Mouse (Mus musculus) intestine, postnatal 0 days (tissue): ENCODE measurements around the gene Cd151. TPM values are rescaled to one million over a fixed set of nuclear protein-coding genes. Genes with fewer than 3 reads are reported as not detected.
A peak's percentile ranks its signal among the peaks of the same experiment; 100 is the strongest.

ENCODE experiments used
- ATAC-seq: fragments of 200-750 bp; cut with Nextera tagmentation; 2 replicates; pipeline ENCODE4 v1.8.0; 2017; ENCODE audit warnings: mild to moderate bottlenecking, moderate TSS enrichment, moderate library complexity
- H3K27ac ChIP-seq: fragments of 300-500 bp; sonication (generic); 2 replicates; pipeline ENCODE4 v1.5.1; 2014; ENCODE audit warnings: mild to moderate bottlenecking, low read depth, low read length, moderate library complexity
- H3K27me3 ChIP-seq: fragments of 300-500 bp; sonication (generic); replicated peaks from 2 replicates; pipeline ENCODE4 v1.6.1; 2014; ENCODE audit warnings: low read length, mixed read lengths; ENCODE audit not compliant: control insufficient read depth, insufficient read depth
- H3K36me3 ChIP-seq: fragments of 300-500 bp; sonication (generic); 2 replicates; pipeline ENCODE4 v1.6.1; 2014; ENCODE audit warnings: mild to moderate bottlenecking, moderate library complexity; ENCODE audit not compliant: control insufficient read depth, insufficient read depth
- H3K4me1 ChIP-seq: fragments of 300-500 bp; sonication (generic); replicated peaks from 2 replicates; pipeline ENCODE4 v1.6.1; 2014; ENCODE audit warnings: antibody characterized with exemption, low read length, mixed read lengths; ENCODE audit not compliant: control insufficient read depth, insufficient read depth
- H3K4me2 ChIP-seq: fragments of 300-500 bp; sonication (generic); replicated peaks from 2 replicates; pipeline ENCODE4 v1.6.1; 2014; ENCODE audit warnings: low read depth, mild to moderate bottlenecking, moderate library complexity
- H3K4me3 ChIP-seq: fragments of 300-500 bp; sonication (generic); 2 replicates; pipeline ENCODE4 v1.5.1; 2014; ENCODE audit warnings: low read depth, low read length
- H3K9ac ChIP-seq: fragments of 300-500 bp; sonication (generic); 2 replicates; pipeline ENCODE4 v1.6.1; 2014; ENCODE audit warnings: mild to moderate bottlenecking, low read depth, low read length
- H3K9me3 ChIP-seq: fragments of 300-500 bp; sonication (generic); 2 replicates; pipeline ENCODE4 v1.6.1; 2016; ENCODE audit warnings: mixed run types; ENCODE audit not compliant: control insufficient read depth
- CTCF ChIP-seq: sonication (generic); IDR thresholded peaks from 2 replicates; pipeline ENCODE4 v1.5.1; 2016; ENCODE audit warnings: low read depth, mild to moderate bottlenecking, control low read depth, antibody characterized with exemption, moderate library complexity
- WGBS: fragments of 180-500 bp; shearing (Covaris S2); extraction: QIAGEN DNeasy Blood & Tissue Kit; methylation state at CpG from one replicate; pipeline ENCODE4 v1.1.7; 2014; 5-methylcytosine and 5-hydroxymethylcytosine counted together
- polyA plus RNA-seq: library from polyadenylated mRNA; unstranded; fragments of >200 nt; fragmentation: Nextera tagmentation; extraction: Ambion mirVana; gene quantifications from 2 replicates; pipeline ENCODE4 v1.2.1, GENCODE M21; 2015

Gene Cd151
- polyA plus RNA-seq, 1 experiment from 2014 or later, result 29.3 TPM

DNA sequence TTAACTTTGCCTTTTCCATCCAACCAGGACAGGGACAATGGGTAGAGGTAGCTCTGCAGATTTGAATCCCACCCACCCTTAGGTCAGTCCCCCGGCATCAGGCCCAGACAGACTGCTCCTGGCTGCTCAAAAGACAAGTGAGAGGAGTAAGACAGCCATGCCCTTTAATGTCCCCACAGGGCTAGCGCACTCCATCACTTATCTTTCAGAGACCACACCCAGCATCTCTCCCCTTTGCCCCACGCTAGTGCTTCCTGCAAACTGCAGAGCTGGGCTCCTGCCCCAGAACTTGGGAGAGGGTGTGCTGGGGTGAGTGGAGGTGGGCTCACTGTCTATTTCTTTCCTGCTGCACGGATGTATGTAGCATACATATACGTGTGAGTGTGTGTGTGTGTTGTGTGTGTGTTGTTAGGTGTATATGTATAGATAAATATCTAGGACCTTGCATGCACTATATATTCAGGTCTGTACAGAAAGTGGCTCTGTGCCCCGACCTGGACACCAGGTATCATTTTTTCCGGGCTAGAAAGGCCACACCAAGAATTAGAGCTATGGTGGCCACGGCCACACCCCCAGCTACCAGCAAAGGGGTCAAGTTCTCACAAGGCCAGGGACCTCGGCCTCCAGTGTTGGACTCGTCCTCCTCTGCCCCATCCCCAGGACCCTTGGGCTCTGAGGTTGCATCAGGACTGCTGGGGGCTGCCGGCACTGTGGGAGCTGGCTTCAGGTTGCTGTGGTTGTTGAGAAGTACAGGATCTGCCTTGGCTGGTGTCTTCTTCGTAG is 40.1 kb upstream of the Cd151 start:
- ATAC-seq, result no peak
- Histone ChIP-seq H3K27ac (no peak overlapping the region), H3K27me3 (no peaks in the 10 kb centered on the region), H3K4me2 (no peak overlapping the region), H3K36me3 (peaks cover 20% of the 10 kb centered on the region), H3K4me3 (no peak overlapping the region), H3K9ac (no peak overlapping the region), H3K4me1 (no peaks in the 10 kb centered on the region; the same call in 1 of the 2 replicates), H3K9me3 (no peaks in the 10 kb centered on the region)
- no peak for TF ChIP-seq CTCF
- 73% methylated on average over 12 of the region's 12 CpGs for WGBS

DNA sequence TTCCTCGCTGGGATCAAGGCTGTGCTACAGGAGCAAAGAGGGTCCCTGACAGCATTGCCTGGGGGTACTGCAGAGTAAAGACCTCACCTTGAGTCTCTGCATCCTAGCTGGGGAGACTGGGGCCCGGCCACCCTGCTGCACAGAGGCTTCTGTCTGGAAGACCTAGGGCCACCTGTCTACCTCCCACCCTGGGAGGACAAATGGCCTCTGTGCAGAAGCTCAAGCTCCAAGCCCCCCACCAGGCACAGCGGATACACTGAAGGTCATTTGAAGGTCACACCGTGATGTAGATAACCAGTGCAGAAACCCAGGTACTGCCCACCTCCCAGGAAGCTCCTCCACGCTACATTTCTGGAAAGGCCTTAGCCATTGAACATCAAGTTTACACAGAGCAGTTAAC is 38.5 kb upstream of the Cd151 start:
- H3K9me3 ChIP-seq, result no peaks in the 10 kb centered on the region
- 62% methylated on average over 5 of the region's 5 CpGs for WGBS
- no peak for ATAC-seq
- no peak overlapping the region for H3K9ac ChIP-seq
- H3K4me2 ChIP-seq, result no peak overlapping the region; the same call in 1 of the 2 replicates
- no peak overlapping the region for H3K27ac ChIP-seq
- H3K36me3 ChIP-seq, result peaks cover 36% of the 10 kb centered on the region
- no peaks in the 10 kb centered on the region; the same call in 1 of the 2 replicates for H3K4me1 ChIP-seq
- no peaks in the 10 kb centered on the region for H3K27me3 ChIP-seq
- no peak for TF ChIP-seq CTCF
- H3K4me3 ChIP-seq, result no peak overlapping the region

DNA sequence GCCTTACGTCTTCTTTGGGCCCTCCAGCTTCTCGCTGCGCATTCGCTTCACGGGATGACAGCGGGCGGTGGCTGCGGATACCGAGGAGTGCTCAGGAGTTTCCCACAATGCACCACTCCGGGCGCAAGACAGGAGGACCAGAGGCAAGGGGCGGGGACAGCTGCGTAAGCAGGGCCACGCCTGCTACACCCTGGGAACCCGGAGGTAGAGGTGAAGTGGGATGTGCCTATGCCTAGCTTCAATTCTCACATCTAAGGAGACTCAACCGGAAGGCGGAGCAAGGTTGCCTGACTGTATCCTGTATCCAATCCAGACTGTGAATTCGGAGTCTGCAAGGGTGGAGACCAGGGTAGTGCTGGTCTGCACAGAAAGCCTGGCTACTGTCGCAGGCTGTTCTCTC is 37.9 kb upstream of the Cd151 start, which contains the start of gene Cend1:
Gene Cend1, minus strand, starts transcription at position 182 of the 400 bp plus-strand sequence.
- no peaks in the 10 kb centered on the region for H3K9me3 ChIP-seq
- TF ChIP-seq CTCF, result no peak
- H3K4me2 ChIP-seq, result peak within 1 kb of the TSS; percentile 27
- H3K36me3 ChIP-seq, result peaks cover 39% of the 10 kb centered on the region
- peaks cover under 1% of the 10 kb centered on the region; the same call in 1 of the 2 replicates for H3K4me1 ChIP-seq
- no peak within 1 kb of the TSS for H3K4me3 ChIP-seq
- ATAC-seq, result peak; percentile 47
- no peak within 1 kb of the TSS for H3K9ac ChIP-seq
- H3K27me3 ChIP-seq, result no peaks in the 10 kb centered on the region
- no peak within 1 kb of the TSS for H3K27ac ChIP-seq
- 11% methylated on average over 19 of the region's 19 CpGs for WGBS

DNA sequence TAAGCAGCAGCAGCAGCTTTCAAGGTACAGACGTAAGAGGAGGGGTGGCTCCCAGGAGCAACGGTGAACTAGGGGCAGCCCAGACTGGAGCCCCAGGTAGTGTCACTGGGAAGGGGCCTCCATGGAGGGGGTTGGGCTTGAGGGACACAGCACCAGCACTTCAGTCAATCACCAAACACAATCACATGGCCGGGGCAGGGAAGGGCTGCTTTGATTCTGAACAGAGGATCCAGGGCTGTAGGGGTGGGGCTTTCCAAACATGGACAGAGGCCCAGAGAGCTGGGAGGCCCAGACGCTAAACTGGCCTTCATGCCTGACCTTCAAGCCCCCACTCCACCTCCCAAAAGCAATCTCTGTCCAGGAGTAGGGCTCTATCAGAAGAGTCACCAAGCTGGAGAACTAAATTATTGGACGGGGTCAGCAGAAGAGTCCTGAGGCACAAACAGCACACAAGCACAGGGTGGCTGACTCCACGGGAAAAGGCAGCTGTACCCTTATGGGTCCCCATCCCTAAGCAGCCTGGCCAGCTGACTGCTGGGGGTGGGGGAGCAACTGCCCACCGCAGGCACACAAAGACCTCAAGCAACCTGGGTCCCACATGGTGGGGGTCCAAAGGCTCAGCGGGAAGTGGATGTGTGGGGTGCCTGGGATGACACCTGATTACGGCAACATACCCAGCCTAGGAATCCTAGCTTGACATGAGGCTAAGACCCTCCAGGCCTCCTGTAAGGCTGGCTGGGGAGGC is 37.2 kb upstream of the Cd151 start:
- H3K9me3 ChIP-seq, result no peaks in the 10 kb centered on the region
- ATAC-seq, result no peak
- peaks cover 39% of the 10 kb centered on the region for H3K36me3 ChIP-seq
- peaks cover 7% of the 10 kb centered on the region; the same call in 1 of the 2 replicates for H3K4me1 ChIP-seq
- 61% methylated on average over 9 of the region's 9 CpGs for WGBS
- H3K27ac ChIP-seq, result no peak overlapping the region
- H3K4me2 ChIP-seq, result no peak overlapping the region
- no peak for TF ChIP-seq CTCF
- no peak overlapping the region for H3K4me3 ChIP-seq
- H3K27me3 ChIP-seq, result no peaks in the 10 kb centered on the region
- H3K9ac ChIP-seq, result no peak overlapping the region

DNA sequence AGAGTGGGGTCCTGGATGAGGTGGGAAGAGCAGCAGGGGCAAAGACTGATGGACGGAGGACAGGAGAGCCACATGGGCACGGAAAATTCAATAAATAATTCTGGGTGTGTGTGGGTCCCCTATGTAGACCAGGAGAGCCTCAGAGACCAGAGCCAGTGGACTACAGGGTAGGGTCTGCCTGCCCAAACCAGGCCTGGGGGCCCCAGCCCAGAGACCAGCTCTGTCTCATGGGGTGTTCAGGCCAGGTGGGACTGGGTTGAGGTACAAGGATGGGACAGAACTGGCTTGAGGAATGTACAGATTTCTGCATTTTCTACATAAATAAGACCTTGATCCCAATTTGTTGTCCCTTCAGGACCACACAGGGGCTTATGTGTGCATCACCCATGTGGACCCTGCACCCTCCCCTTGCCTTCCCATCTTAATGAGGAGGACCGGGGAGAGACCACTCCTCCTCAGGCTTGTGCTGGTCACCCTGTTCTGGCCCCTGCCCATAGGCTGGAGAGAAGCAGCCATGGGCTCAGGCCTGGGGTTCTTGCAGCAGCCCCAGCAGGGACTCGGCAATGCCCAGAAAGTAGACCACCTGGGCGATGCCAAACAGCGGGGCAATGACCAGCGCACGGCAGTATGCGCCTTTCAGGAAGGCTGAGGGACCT is 36.5 kb upstream of the Cd151 start:
- H3K4me2 ChIP-seq, result no peak overlapping the region
- 96% methylated on average over 9 of the region's 9 CpGs for WGBS
- TF ChIP-seq CTCF, result no peak
- no peak overlapping the region for H3K27ac ChIP-seq
- H3K9ac ChIP-seq, result no peak overlapping the region
- no peaks in the 10 kb centered on the region for H3K27me3 ChIP-seq
- H3K9me3 ChIP-seq, result no peaks in the 10 kb centered on the region
- no peak overlapping the region for H3K4me3 ChIP-seq
- ATAC-seq, result no peak
- H3K4me1 ChIP-seq, result peaks cover 11% of the 10 kb centered on the region
- H3K36me3 ChIP-seq, result peaks cover 39% of the 10 kb centered on the region
